Mouse (Mus musculus): ENCODE measurements at regions not wholly inside any gene's neighbourhood (a gene's known extent, or its start where the extent isn't known, plus 50 kb on each side); places are given as distances from the start of the nearest gene placed in this dataset.

- TF ChIP-seq CTCF (IDR thresholded peaks at IDR 0.05; ENCODE audit: low read depth), result no peak
- TF ChIP-seq EP300 (IDR thresholded peaks at IDR 0.05; ENCODE audit: low read depth), result no peak
Measured at GRCm38 (mm10) chr12:31185177-31185932, 55.2 kb upstream of the Gm6993 start.

All from liver, postnatal 0 days (tissue).